Mouse (Mus musculus) megakaryocyte, adult 5-6 weeks (primary cell): ENCODE measurements around the gene Krtap16-1. TPM values are rescaled to one million over a fixed set of nuclear protein-coding genes. Genes with fewer than 3 reads are reported as not detected.
A peak's percentile ranks its signal among the peaks of the same experiment; 100 is the strongest.

Source experiments
- ATAC-seq: 2 replicates; pipeline ENCODE4 v1.8.0; 2016; ENCODE audit warnings: mild to moderate bottlenecking, inconsistent platforms; ENCODE audit not compliant: poor library complexity, severe bottlenecking
- total RNA-seq, 2 experiments: library from RNA; stranded (forward) in 1 of 2; stranded (reverse) in 1 of 2; fragments of 153-499, 151-499 nt in 1 of 2; fragments of 221-1000, 200-1000 nt in 1 of 2; gene quantifications; 2 replicates each; pipeline versions ENCODE4 v1.2.3 to v1.2.4; 2015 to 2017

Gene Krtap16-1
- total RNA-seq (2015) (not detected in 2 replicates), total RNA-seq (2017) (not detected in 2 replicates)

DNA sequence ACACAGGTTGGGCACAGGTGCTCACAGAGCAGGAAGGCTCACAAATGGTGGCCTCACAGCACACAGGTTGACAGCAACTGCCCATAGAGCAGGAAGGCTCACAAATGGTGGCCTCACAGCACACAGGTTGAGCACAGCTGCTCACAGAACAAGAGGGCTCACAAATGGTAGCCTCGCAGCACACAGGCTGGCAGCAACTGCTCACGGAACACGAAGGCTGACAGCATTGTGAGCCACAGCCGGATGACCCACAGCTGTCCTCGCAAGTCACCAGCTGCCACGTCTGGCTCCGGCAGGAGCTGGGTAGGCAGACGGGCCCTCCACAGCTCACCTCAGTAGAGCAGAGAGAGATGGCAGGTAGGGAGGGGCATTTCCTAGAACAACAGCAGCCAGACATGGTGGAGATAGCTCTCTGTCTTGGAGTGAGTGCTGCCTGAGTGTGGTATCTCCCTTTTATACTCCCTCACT, at the start of gene Krtap16-1:
Gene Krtap16-1, minus strand, starts transcription at position 418 of the 468 bp plus-strand sequence.
- no peak for ATAC-seq

DNA sequence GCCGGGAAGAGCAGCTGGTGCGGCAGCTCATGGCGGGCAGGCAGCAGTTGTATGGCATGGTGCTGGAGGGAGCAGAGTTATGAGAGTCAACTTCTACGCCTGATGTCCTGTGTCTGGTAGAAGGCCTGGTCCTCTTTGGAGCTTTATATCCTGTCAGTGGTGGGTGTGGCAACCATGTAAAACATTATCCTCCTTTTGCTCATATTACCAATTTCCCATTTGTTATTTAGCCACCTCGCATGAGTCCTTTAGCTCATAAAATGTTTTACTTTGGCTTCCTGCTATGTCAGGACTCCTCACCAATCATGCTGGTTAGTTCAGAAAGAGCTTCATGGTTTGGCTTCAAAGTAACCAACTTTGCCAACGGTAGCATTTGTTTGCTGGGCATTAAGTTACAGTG, 43.4 kb upstream of the Krtap16-1 start, which contains the start of gene Krt33b:
Gene Krt33b, minus strand, starts transcription at position 101 of the 400 bp plus-strand sequence.
- ATAC-seq, result no peak

GRCm38 (mm10) chr11:100021438-100021837, 35.0 kb upstream of the Krtap16-1 start:
- ATAC-seq, result no peak

- no peak for ATAC-seq
Measured at GRCm38 (mm10) chr11:100019466-100019865, 33.1 kb upstream of the Krtap16-1 start.

GRCm38 (mm10) chr11:100016112-100016511, 29.7 kb upstream of the Krtap16-1 start, which contains the start of gene Krt33a:
TSS of gene Krt33a (minus strand) at chr11:100016212.
- no peak for ATAC-seq

DNA sequence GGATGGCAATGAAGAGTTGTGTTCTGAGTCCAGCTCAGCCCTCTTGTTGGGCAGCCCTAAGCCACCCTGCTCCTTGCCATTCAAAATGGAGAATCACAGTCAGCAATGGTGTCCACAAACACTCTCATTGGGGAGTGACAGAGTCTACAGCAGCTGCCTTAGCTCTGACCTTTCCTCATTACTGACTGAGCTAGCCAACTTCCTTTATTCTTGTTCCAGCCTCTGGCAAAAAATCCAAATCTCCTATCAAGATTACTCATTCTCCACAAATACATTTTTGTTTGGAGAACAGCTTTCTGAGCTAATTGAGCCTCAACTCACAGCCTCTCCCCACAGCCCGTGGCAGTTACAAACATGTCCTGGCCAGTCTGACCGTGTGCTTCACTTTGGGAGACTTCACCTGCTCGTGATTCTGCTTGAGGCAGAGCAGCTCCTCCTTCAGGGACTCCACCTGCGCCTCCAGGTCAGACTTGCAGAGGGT, 27.3 kb upstream of the Krtap16-1 start:
- ATAC-seq, result no peak

- ATAC-seq, result no peak
Measured at GRCm38 (mm10) chr11:100010682-100011081, 24.3 kb upstream of the Krtap16-1 start.

- no peak for ATAC-seq
Measured at GRCm38 (mm10) chr11:100008336-100008735, 21.9 kb upstream of the Krtap16-1 start.

DNA sequence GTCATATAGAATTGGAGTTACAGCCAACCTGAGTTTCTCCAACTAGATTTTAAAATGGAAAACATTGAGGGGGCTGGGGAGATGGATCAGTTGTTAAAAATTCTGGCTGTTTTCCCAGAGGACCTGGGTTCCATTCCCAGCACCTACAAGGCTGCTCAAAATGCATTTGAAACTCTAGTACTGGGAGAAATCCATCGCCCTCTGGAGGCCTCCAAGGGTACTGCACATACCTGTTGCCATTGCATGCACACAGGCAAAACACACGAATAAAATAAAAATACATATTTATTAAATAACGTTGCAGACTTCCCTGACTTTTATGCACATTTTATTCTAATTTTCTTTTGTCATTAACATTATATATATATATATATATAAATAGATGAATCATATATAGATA, 20.2 kb upstream of the Krtap16-1 start:
- ATAC-seq, result no peak

GRCm38 (mm10) chr11:100005905-100006304, 19.5 kb upstream of the Krtap16-1 start:
- ATAC-seq, result no peak

DNA sequence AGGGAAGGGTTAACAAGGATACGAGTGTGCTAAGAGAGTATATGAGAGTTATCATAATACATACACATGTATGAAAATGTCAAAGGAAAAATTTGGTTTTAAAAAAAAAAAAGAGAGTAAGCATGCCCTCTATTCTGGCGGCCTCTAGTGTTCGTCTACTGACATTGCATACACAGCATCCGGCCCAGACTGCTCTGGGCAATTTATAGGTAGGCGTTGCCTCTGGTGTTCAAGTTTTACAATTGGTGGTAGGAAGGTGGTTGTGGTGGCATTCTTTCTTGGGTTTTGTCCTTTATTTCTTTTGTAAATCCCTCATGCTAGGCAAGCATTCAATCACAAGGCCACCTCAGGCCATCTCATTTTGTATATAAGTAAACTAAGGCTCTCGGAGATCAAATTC, 18.4 kb upstream of the Krtap16-1 start:
- peak; percentile 54; the same call in 1 of the 2 replicates for ATAC-seq

DNA sequence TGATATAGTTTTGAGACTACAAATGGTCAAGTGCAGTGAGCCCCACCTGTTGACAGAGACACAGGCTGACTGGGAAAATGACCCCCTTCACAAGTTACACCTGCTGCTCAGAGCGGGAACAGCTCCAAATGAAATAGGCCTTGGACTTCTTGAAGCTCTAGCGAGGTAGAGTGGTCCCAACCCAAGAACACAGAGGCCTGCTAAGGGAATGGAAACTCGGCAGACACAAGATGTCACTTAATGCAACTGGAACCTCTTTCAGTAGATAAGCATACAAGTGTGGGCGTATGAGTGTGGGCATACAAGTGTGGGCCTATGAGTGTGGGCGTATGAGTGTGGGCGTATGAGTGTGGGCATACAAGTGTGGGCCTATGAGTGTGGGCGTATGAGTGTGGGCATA, 12.7 kb upstream of the Krtap16-1 start:
- no peak for ATAC-seq

GRCm38 (mm10) chr11:99994384-99994661, 7.9 kb upstream of the Krtap16-1 start:
- ATAC-seq, result no peak

DNA sequence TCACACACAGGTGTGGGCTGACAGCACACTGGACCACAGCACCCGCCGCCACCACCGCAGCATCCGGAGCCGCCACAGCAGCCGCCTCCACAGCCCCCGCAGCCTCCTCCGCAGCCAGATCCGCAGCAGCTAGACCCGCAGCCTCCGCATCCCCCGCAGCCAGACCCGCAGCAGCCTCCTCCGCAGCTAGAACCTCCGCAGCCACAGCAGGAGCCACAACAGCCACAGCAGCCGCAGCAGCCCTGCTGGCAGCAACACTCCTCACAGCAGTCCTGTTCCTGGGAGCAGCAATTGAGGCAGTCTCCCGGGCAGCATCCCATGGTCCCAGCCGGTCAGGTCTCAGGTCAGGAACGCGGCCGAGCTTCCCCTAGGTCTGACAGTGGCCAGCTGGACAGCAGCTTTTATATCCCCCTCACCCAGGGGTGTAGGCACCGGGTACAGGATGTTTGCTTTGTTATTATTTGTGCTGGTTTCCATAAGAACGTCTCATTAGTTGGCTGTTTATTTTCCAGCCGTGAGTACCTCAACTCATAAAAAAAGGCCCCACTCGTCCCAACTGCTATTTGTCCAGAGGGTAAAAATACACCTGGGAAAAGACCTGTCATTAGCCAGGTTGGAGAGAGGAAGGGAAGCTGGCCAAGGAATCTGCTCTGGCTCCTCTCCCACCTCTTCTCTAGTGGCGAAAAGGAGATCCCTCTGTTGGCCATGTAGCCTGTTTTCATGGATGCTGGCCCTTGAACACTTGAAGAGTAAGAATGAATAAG, 7.4 kb upstream of the Krtap16-1 start, which contains the start of gene Krtap17-1:
Gene Krtap17-1, minus strand, starts transcription at position 375 of the 764 bp plus-strand sequence.
- no peak for ATAC-seq

DNA sequence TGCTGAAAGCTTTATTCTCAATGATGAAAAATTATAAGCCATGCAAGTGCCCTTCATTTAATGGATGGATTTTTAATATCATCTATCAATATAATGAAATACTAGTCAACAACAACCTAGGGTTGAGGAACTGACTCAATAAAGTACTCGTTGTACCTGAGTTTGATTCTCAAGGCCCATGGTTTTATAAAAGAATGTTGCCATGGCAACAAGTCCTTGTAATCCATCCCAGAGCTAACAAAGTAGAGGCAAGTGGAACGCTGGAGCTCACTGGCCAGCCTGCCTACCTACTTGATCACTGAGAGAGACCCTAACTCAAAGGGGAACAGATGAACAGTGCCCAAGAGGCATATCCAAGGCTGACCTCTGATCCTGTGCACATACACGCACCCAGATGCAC, 4.2 kb upstream of the Krtap16-1 start:
- ATAC-seq, result no peak

GRCm38 (mm10) chr11:99989881-99990405, 3.5 kb upstream of the Krtap16-1 start:
- no peak for ATAC-seq

DNA sequence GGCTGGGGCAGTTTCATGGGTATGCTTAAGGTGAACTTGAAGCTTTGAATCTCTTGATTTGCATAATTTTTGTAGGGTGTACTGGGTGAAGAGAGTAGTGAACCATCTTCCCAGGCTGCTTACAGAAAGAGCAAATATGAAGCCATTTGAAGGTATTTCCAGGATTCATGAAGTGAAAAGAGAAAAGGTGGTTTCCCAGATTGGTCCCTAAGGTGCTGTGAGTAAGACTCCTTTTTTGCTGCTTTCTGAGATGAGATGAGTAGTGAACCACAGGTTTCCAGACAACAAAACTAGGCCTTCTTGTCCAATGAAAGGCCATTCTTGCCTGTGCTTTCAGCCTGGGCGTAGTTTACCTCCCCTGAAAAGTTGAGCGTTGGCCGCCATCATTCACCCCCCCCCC, 2.1 kb upstream of the Krtap16-1 start:
- no peak for ATAC-seq

DNA sequence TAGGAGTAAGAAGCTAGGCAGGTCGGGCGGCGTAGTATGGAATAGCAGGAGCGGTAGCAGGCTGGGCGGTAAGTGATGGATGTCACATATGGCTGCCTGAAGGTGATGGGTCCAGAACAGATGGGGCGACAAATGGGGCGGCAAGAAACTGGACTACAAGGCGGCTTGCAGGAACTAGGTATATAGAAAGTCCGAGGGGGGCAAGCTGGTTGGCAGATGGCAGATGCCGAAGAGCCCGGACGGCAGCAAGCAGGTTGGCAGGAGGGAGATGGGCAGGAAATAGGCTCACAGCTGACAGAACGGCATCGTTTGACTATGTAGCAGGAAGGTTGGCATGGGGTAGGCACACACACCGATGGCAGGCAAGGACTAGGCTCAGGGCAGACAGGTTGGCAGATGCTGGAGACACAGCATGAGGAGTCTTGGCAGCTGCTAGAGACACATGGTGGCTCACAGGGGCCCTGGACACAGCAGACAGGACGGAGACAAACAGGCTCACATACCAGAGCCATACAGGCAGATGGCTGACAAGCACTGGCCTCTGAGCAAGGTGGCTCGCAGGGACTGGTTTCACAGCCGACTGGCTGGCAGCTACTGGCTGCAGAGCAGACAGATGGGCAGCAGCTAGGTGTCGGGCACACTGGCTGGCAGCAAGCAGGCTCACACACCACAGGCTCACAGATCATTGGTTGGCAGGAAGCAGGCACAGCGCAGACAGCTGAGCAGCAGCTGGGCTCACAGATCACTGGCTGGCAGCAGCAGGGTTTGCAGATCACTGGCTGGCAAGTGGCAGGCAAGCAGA, 905 bp downstream of the Krtap16-1 start:
- no peak for ATAC-seq

GRCm38 (mm10) chr11:99983442-99983841, 3.0 kb downstream of the Krtap16-1 start:
- ATAC-seq, result no peak

DNA sequence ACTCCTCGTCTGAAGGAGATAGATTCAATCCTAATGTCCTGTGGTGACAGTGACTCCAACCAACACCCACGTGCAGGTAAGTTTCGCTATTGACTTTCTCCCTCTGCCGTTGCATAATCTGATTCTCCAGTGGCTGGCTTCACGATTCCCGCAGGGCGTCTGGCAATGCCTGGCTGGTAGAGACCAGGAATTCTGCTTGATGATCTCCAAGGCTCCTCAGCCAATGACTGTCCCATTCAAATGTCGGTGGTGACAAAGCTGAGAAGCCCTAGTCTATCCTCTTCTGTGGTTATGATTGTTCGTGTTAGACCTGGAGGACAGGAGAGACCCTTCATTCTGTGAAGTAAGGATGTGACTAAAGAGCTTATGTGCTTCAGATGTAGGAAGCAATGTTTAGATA, 3.7 kb downstream of the Krtap16-1 start:
- no peak for ATAC-seq

DNA sequence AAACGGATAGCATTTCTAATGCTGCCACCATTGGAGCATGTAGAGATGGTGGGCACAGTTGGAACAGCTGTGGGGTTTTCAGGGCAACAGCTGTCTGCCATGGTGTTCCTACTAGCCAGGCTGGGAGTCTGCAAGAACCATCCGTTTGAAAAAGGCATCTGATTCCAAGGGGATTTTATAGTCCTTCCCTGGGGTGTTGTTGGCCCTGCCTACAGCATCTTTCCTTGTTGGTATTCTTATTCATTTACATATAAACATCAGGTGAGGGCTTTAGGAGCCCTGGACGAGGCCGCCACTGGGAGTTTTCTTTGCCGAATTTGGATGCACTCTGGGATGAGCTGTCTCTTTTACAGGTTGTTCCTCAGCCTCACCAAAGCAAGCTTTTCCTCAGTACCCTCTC, 7.4 kb downstream of the Krtap16-1 start, which contains the start of gene Krtap29-1:
Gene Krtap29-1, minus strand, starts transcription at position 101 of the 400 bp plus-strand sequence.
- ATAC-seq, result no peak
